In the genomic region with DNA sequence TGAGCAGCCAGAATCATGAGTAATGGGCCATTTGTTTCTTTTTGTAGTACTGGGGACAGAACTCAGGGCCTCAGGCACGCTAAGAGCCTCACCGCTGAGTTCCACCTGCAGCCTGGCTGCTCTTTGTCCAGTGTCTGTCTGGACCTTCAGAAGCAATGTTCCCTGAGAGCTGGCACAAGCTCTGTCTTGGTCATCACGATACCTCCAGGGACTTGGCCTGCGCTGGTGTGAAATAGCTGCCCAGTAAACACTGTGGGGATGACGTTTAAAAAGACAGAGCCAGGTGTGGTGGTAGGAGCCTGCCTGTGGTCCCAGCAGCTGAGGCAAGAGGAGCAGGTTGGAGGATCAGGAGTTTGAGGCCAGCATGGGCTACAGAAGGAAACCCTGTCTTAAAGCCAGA, we compare ENCODE assay signal across 21 mouse cellular contexts. TPM values are rescaled to one million over a fixed set of nuclear protein-coding genes. Genes with fewer than 3 reads are reported as not detected.
DNase-seq lines count a peak whose midpoint lies in the region; ATAC-seq and TF ChIP-seq lines count a peak whose summit lies in the region.
"Had no signal": no experiment of that assay in that cellular context is flagged by ENCODE, and none has a peak within 500 bp of the region (broad histone marks: within the 10 kb centered on the region; RNA-seq: fewer than 3 reads in every experiment).

No protein-coding gene starts in this region.

- TF ChIP-seq POLR2A in thymus, adult 2 months (IDR thresholded peaks at IDR 0.05; ENCODE audit: control insufficient read depth, extremely low read depth, insufficient read depth, low read length, poor library complexity), result no peak

- H3K4me2 ChIP-seq in limb, embryonic 13.5 days (replicated peaks), result no peak overlapping the region
- H3K4me2 ChIP-seq: embryonic facial prominence, embryonic 13.5 days; embryonic facial prominence, embryonic 15.5 days; forebrain, embryonic 13.5 days; forebrain, embryonic 15.5 days had no signal

- no peak for TF ChIP-seq CTCF in gastrocnemius, adult 2 months (IDR thresholded peaks at IDR 0.05)
- TF ChIP-seq CTCF in thymus, adult 2 months (IDR thresholded peaks at IDR 0.05; ENCODE audit: borderline replicate concordance, control insufficient read depth, extremely low read depth, insufficient read depth, low read length, poor library complexity), result no peak

- no peaks in the 10 kb centered on the region for H3K4me1 ChIP-seq in limb, embryonic 13.5 days
- H3K4me1 ChIP-seq in limb, embryonic 10.5 days, result peaks cover 13% of the 10 kb centered on the region
- H3K4me1 ChIP-seq in thymus, adult 2 months (replicated peaks; ENCODE audit: control insufficient read depth, insufficient read depth, low read length), result peaks cover 12% of the 10 kb centered on the region
- H3K4me1 ChIP-seq: embryonic facial prominence, embryonic 13.5 days; embryonic facial prominence, embryonic 15.5 days; forebrain, embryonic 13.5 days; forebrain, embryonic 15.5 days had no signal

- H3K4me3 ChIP-seq in gastrocnemius, adult 2 months, result no peak overlapping the region
- H3K4me3 ChIP-seq in limb, embryonic 13.5 days, result no peak overlapping the region
- no peak overlapping the region for H3K4me3 ChIP-seq in limb, embryonic 10.5 days
- no peak overlapping the region for H3K4me3 ChIP-seq in thymus, adult 2 months (ENCODE audit: control insufficient read depth, insufficient read depth, low read length)
- H3K4me3 ChIP-seq: embryonic facial prominence, embryonic 13.5 days; embryonic facial prominence, embryonic 15.5 days; forebrain, embryonic 13.5 days; forebrain, embryonic 15.5 days had no signal

- H3K27me3 ChIP-seq in limb, embryonic 13.5 days, result no peaks in the 10 kb centered on the region
- H3K27me3 ChIP-seq in limb, embryonic 10.5 days (ENCODE audit: low read depth, poor library complexity, severe bottlenecking), result no peaks in the 10 kb centered on the region
- H3K27me3 ChIP-seq in thymus, adult 2 months (ENCODE audit: control insufficient read depth, insufficient read depth, low read length), result no peaks in the 10 kb centered on the region
- H3K27me3 ChIP-seq: embryonic facial prominence, embryonic 13.5 days; embryonic facial prominence, embryonic 15.5 days; forebrain, embryonic 13.5 days; forebrain, embryonic 15.5 days had no signal

- WGBS in limb, embryonic 13.5 days, result 74% methylated on average over 5 of the region's 5 CpGs
- WGBS in limb, embryonic 10.5 days, result 77% methylated on average over 5 of the region's 5 CpGs
- WGBS in thymus, adult 2 months, result 91% methylated on average over 5 of the region's 5 CpGs

- H3K36me3 ChIP-seq in limb, embryonic 13.5 days, result no peaks in the 10 kb centered on the region
- no peaks in the 10 kb centered on the region for H3K36me3 ChIP-seq in limb, embryonic 10.5 days
- H3K36me3 ChIP-seq in thymus, adult 2 months (ENCODE audit: control insufficient read depth, insufficient read depth, low read length), result no peaks in the 10 kb centered on the region
- H3K36me3 ChIP-seq: embryonic facial prominence, embryonic 13.5 days; embryonic facial prominence, embryonic 15.5 days; forebrain, embryonic 15.5 days had no signal

- peak overlapping the region; percentile 61 for H3K27ac ChIP-seq in gastrocnemius, adult 2 months
- H3K27ac ChIP-seq in limb, embryonic 13.5 days, result no peak overlapping the region
- no peak overlapping the region for H3K27ac ChIP-seq in limb, embryonic 10.5 days
- no peak overlapping the region for H3K27ac ChIP-seq in thymus, adult 2 months (ENCODE audit: control insufficient read depth, insufficient read depth, low read length)
- H3K27ac ChIP-seq: embryonic facial prominence, embryonic 13.5 days; embryonic facial prominence, embryonic 15.5 days; forebrain, embryonic 13.5 days; forebrain, embryonic 15.5 days had no signal

- DNase-seq in gastrocnemius, adult 2 months, result peak; percentile 75
- no peak for DNase-seq in gastrocnemius, postnatal 4 days (ENCODE audit: low spot score in 2 of 2)
- peak; percentile 89 for DNase-seq in heart, adult 11 months
- DNase-seq in heart, postnatal 4 days, result no peak
- DNase-seq in limb, embryonic 10.5 days (ENCODE audit: low spot score), result no peak
- DNase-seq in skeletal muscle tissue, adult 2 months (ENCODE audit: low read depth, low spot score), result peak; percentile 67
- no peak for DNase-seq in thymus, adult 2 months
- DNase-seq: adrenal gland, adult 2 months; adrenal gland, postnatal 10 days; adrenal gland, postnatal 25 days; cerebellum, adult 11 months; cerebellum, adult 18-20 months; cerebellum, adult 8-10 months; cerebellum, adult 9-11 months; cerebellum, postnatal 36 days; embryo, embryonic 11 days had no signal

- ATAC-seq in limb, embryonic 13.5 days (ENCODE audit: low FRiP score, low read depth), result no peak
- ATAC-seq: forebrain, embryonic 13.5 days; forebrain, embryonic 15.5 days had no signal

- intact Hi-C loops in gastrocnemius, adult 2 months (cut with DNase I), result no loop called here

- H3K9ac ChIP-seq in limb, embryonic 13.5 days, result peak overlapping the region; percentile 39
- H3K9ac ChIP-seq: embryonic facial prominence, embryonic 13.5 days; embryonic facial prominence, embryonic 15.5 days; forebrain, embryonic 13.5 days; forebrain, embryonic 15.5 days had no signal

- H3K9me3 ChIP-seq in limb, embryonic 13.5 days, result no peaks in the 10 kb centered on the region
- H3K9me3 ChIP-seq in limb, embryonic 10.5 days (replicated peaks), result no peaks in the 10 kb centered on the region
- H3K9me3 ChIP-seq: embryonic facial prominence, embryonic 13.5 days; embryonic facial prominence, embryonic 15.5 days; forebrain, embryonic 13.5 days; forebrain, embryonic 15.5 days had no signal

RNA-seq across cellular contexts. Expression of a gene that starts 9.3 kb away (rescaled TPM):
- total RNA-seq in gastrocnemius, adult 2 months (2021), result 100 to 1,000 TPM; 151 to 206 TPM
- 100 to 1,000 TPM; 106 to 117 TPM for total RNA-seq in gastrocnemius, postnatal 4 days (2021)
- total RNA-seq in heart, postnatal 4 days (2021), result 100 to 1,000 TPM; 150 to 155 TPM
- polyA plus RNA-seq in limb, embryonic 13.5 days (2015; fragmentation: Nextera tagmentation; extraction: Ambion mirVana), result 60.9 and 62.5 TPM in 2 replicates
- polyA plus RNA-seq in limb, embryonic 10.5 days (2016; fragmentation: Nextera tagmentation; extraction: Ambion mirVana), result 60.9 and 68.8 TPM in 2 replicates
- polyA plus RNA-seq in thymus, adult 2 months (2012; rRNA removed), result 99.7 and 108 TPM in 2 replicates

RNA-seq across cellular contexts. Expression of a gene that starts 47.1 kb away (rescaled TPM):
- 10 to 100 TPM; 19.0 to 41.6 TPM for total RNA-seq in gastrocnemius, adult 2 months (2021)
- 10 to 100 TPM; 22.2 to 25.0 TPM for total RNA-seq in gastrocnemius, postnatal 4 days (2021)
- total RNA-seq in heart, postnatal 4 days (2021), result 10 to 100 TPM in 1 of 2 experiments, 1 to 10 TPM in 1; 8.9 to 10.5 TPM
- polyA plus RNA-seq in limb, embryonic 13.5 days (2015; fragmentation: Nextera tagmentation; extraction: Ambion mirVana), result 4.8 TPM in 2 replicates
- polyA plus RNA-seq in limb, embryonic 10.5 days (2016; fragmentation: Nextera tagmentation; extraction: Ambion mirVana), result 3.4 and 4.9 TPM in 2 replicates
- polyA plus RNA-seq in thymus, adult 2 months (2012; rRNA removed), result 207 and 214 TPM in 2 replicates

RNA-seq across cellular contexts. Expression of a gene that starts 52.2 kb away (rescaled TPM):
- total RNA-seq in gastrocnemius, adult 2 months (2021), result 10 to 100 TPM; 25.9 to 27.4 TPM
- total RNA-seq in gastrocnemius, postnatal 4 days (2021), result 10 to 100 TPM; 26.7 to 28.4 TPM
- total RNA-seq in heart, postnatal 4 days (2021), result 10 to 100 TPM; 23.4 to 26.9 TPM
- polyA plus RNA-seq in limb, embryonic 13.5 days (2015; fragmentation: Nextera tagmentation; extraction: Ambion mirVana), result 21.1 and 22.0 TPM in 2 replicates
- 14.4 and 17.6 TPM in 2 replicates for polyA plus RNA-seq in limb, embryonic 10.5 days (2016; fragmentation: Nextera tagmentation; extraction: Ambion mirVana)
- polyA plus RNA-seq in thymus, adult 2 months (2012; rRNA removed), result 149 and 164 TPM in 2 replicates

Comparison
In these comparisons a context has a peak if more than half of its experiments do, and no peak if none do; other contexts are left out.
1. DNase-seq: peak in gastrocnemius, adult 2 months (single experiment), heart, adult 11 months (single experiment) and skeletal muscle tissue, adult 2 months (single experiment); none in gastrocnemius, postnatal 4 days (0 of 2), heart, postnatal 4 days (single experiment), limb, embryonic 10.5 days (single experiment) and thymus, adult 2 months (single experiment).